Mouse (Mus musculus): ENCODE results near the gene Zfp667. TPM values are rescaled to one million over a fixed set of nuclear protein-coding genes. Genes with fewer than 3 reads are reported as not detected.
"Not testable (repeated sequence)": the region's sequence is repeated elsewhere in the genome, so short reads cannot be mapped to it uniquely, and the experiment has no call there.

Gene Zfp667
- polyA plus RNA-seq, 1 experiment from 2014 or later: 7.1 TPM

- Histone ChIP-seq H3K9me3 (no peaks in the 10 kb centered on the region), H3K4me1 (no peaks in the 10 kb centered on the region), H3K9ac (no peak overlapping the region), H3K4me2 (no peak overlapping the region), H3K36me3 (no peaks in the 10 kb centered on the region), H3K27me3 (no peaks in the 10 kb centered on the region), H3K27ac (no peak overlapping the region), H3K4me3 (no peak overlapping the region)
- 58% methylated on average over 8 of the region's 8 CpGs for WGBS
- no peak for ATAC-seq (ENCODE audit: borderline replicate concordance, extremely low read depth, low FRiP score, low TSS enrichment)
These were observed 20.7 kb upstream of the Zfp667 start for GRCm38 (mm10) chr7:6265695-6266094.

DNA sequence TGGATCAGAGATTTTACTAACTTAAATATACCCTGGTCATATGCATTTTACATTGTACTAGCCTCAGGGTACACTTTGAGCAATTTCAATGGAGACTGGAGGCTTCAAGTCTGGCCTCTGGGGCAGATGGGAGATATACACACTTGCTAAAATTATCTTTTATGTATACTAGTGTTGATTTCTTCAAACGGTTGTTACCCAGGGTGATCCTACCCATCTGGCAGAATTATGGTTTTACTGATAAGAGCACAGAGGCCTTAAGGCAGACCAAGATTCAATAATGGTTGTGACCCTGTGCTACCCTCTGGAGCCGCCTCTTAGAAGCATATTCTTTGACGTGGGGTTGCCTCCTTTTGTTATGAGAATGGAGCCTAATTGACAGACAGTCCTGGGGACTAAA, 8.5 kb upstream of the Zfp667 start:
- Histone ChIP-seq H3K36me3 (no peaks in the 10 kb centered on the region), H3K27me3 (no peaks in the 10 kb centered on the region), H3K9me3 (no peaks in the 10 kb centered on the region), H3K27ac (no peak overlapping the region), H3K4me2 (no peak overlapping the region), H3K4me3 (no peak overlapping the region), H3K4me1 (peaks cover 2% of the 10 kb centered on the region; the same call in 1 of the 2 replicates), H3K9ac (no peak overlapping the region)
- 35% methylated on average over 3 of the region's 3 CpGs for WGBS
- ATAC-seq (ENCODE audit: borderline replicate concordance, extremely low read depth, low FRiP score, low TSS enrichment): no peak

- H3K36me3 ChIP-seq: no peaks in the 10 kb centered on the region
- no peaks in the 10 kb centered on the region for H3K9me3 ChIP-seq
- no peak for ATAC-seq (ENCODE audit: borderline replicate concordance, extremely low read depth, low FRiP score, low TSS enrichment)
- no peak overlapping the region for H3K27ac ChIP-seq
- H3K4me2 ChIP-seq: peak overlapping the region; percentile 69
- H3K27me3 ChIP-seq: no peaks in the 10 kb centered on the region
- H3K4me1 ChIP-seq: peaks cover 18% of the 10 kb centered on the region
- peak overlapping the region; percentile 57 for H3K9ac ChIP-seq
- H3K4me3 ChIP-seq: peak overlapping the region; percentile 56
- 0% methylated on average over 1 of the region's 1 CpGs for WGBS
These were observed 3.6 kb upstream of the Zfp667 start for GRCm38 (mm10) chr7:6282749-6283148.

DNA sequence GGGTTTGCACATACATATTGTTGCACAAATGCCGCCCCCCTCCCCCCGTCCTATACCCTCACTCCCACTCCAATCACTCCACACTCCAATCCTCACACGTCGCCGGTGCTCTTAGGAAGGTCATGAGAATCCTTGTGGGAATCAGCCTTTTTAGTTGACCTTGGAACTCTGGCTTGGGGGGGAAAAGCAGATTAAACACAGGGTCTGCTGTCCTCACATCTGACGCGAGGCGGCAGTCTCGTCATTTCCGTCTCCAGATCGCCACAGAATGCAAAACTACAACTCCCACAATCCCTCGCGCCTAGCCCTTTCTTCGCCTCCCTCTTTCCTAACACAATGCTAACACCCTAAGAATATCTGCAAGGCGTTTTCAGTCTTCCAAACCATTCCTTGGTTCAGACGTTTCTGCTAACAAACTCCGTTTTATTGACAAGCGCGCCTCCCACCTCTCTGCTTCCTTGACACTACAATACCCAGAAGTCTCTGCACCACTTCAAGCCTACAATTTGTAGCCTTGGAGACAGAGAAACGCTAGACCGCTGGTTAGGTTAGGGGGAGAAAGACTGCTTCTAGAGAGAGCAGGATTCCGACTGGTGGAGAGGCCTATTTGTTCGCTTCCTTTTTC, 2.8 kb upstream of the Zfp667 start:
- H3K27me3 ChIP-seq: no peaks in the 10 kb centered on the region
- H3K36me3 ChIP-seq: no peaks in the 10 kb centered on the region
- H3K9ac ChIP-seq: peak overlapping the region; percentile 57
- peak; percentile 46; the same call in 1 of the 2 replicates for ATAC-seq (ENCODE audit: borderline replicate concordance, extremely low read depth, low FRiP score, low TSS enrichment)
- H3K9me3 ChIP-seq: no peaks in the 10 kb centered on the region
- H3K27ac ChIP-seq: peak overlapping the region; percentile 93
- WGBS: under 1% methylated on average over 23 of the region's 23 CpGs
- peak overlapping the region; percentile 56 for H3K4me3 ChIP-seq
- peak overlapping the region; percentile 69 for H3K4me2 ChIP-seq
- peaks cover 18% of the 10 kb centered on the region for H3K4me1 ChIP-seq

- peak overlapping the region; percentile 69; the same call in 1 of the 2 replicates for H3K4me2 ChIP-seq
- WGBS: 81% methylated on average over 4 of the region's 4 CpGs
- no peak for ATAC-seq (ENCODE audit: borderline replicate concordance, extremely low read depth, low FRiP score, low TSS enrichment)
- peaks cover 18% of the 10 kb centered on the region for H3K4me1 ChIP-seq
- H3K9ac ChIP-seq: no peak overlapping the region
- H3K27ac ChIP-seq: no peak overlapping the region
- H3K4me3 ChIP-seq: no peak overlapping the region
- H3K9me3 ChIP-seq: no peaks in the 10 kb centered on the region
- no peaks in the 10 kb centered on the region for H3K36me3 ChIP-seq
- no peaks in the 10 kb centered on the region for H3K27me3 ChIP-seq
These were observed 1.9 kb upstream of the Zfp667 start for GRCm38 (mm10) chr7:6284442-6285012.

DNA sequence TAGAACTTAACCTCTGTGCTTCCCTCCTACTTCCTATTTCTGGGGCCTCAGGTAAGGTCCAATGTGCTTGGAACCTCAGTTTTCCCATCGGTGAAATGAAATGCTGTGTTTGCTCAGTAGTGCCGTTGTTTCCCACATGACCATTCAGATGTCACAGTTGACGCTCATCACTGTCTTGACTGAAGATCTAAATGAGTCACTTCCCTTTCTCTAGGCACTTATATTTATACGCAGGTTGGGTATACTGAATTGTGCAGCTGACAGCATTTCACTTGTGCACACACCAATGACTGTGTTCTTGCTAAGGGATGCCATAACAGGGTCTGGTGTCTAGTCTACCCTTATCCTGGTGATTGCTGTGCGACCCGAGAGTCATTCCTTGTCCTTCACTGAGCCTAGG, 1.0 kb upstream of the Zfp667 start:
- no peak for ATAC-seq (ENCODE audit: borderline replicate concordance, extremely low read depth, low FRiP score, low TSS enrichment)
- no peaks in the 10 kb centered on the region for H3K9me3 ChIP-seq
- no peak overlapping the region for H3K9ac ChIP-seq
- no peaks in the 10 kb centered on the region for H3K36me3 ChIP-seq
- H3K4me2 ChIP-seq: 0 out of 2 replicates have a peak overlapping the region, but pooled peaks have one; percentile 74
- 0 out of 2 replicates have a peak overlapping the region, but pooled peaks have one; percentile 86 for H3K27ac ChIP-seq
- peaks cover 18% of the 10 kb centered on the region for H3K4me1 ChIP-seq
- H3K4me3 ChIP-seq: no peak overlapping the region
- H3K27me3 ChIP-seq: no peaks in the 10 kb centered on the region
- WGBS: 84% methylated on average over 6 of the region's 6 CpGs

- H3K36me3 ChIP-seq: no peaks in the 10 kb centered on the region
- ATAC-seq (ENCODE audit: borderline replicate concordance, extremely low read depth, low FRiP score, low TSS enrichment): peak; percentile 2; the same call in 1 of the 2 replicates
- no peaks in the 10 kb centered on the region for H3K27me3 ChIP-seq
- no peaks in the 10 kb centered on the region for H3K9me3 ChIP-seq
- WGBS: 15% methylated on average over 15 of the region's 15 CpGs
- H3K27ac ChIP-seq: no peak overlapping the region
- peaks cover 18% of the 10 kb centered on the region for H3K4me1 ChIP-seq
- peak overlapping the region; percentile 43 for H3K9ac ChIP-seq
- H3K4me2 ChIP-seq: peak overlapping the region; percentile 74
- peak overlapping the region; percentile 59 for H3K4me3 ChIP-seq
These were observed 647 bp downstream of the Zfp667 start for GRCm38 (mm10) chr7:6286921-6287531.

- not testable (repeated sequence) for H3K27ac ChIP-seq; ATAC-seq (ENCODE audit: borderline replicate concordance, extremely low read depth, low FRiP score, low TSS enrichment); H3K9ac ChIP-seq; H3K36me3 ChIP-seq; H3K4me2 ChIP-seq; H3K27me3 ChIP-seq; H3K4me1 ChIP-seq; H3K9me3 ChIP-seq; H3K4me3 ChIP-seq
- 85% methylated on average over 6 of the region's 6 CpGs for WGBS
These were observed 4.7 kb downstream of the Zfp667 start for GRCm38 (mm10) chr7:6291121-6291520.

DNA sequence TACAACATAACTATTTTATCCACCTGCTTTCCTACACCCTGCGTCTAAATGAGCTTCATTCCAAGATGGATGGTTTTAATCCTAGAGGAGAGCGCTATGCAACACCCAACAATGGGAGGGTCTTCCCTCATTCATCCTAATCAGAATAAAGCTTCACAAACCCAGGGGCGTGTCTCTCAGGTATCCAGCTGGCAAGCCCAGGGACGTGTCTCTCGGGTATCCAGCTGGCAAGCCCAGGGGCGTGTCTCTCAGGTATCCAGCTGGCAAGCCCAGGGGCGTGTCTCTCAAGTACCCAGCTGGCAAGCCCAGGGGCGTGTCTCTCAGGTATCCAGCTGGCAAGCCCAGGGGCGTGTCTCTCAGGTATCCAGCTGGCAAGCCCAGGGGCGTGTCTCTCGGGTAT, 14.4 kb downstream of the Zfp667 start:
- H3K27ac ChIP-seq; H3K9me3 ChIP-seq; H3K9ac ChIP-seq; H3K4me1 ChIP-seq; H3K4me2 ChIP-seq; H3K27me3 ChIP-seq; H3K4me3 ChIP-seq; ATAC-seq (ENCODE audit: borderline replicate concordance, extremely low read depth, low FRiP score, low TSS enrichment): not testable (repeated sequence)
- 60% methylated on average over 11 of the region's 11 CpGs for WGBS
- H3K36me3 ChIP-seq: peaks cover 14% of the 10 kb centered on the region

DNA sequence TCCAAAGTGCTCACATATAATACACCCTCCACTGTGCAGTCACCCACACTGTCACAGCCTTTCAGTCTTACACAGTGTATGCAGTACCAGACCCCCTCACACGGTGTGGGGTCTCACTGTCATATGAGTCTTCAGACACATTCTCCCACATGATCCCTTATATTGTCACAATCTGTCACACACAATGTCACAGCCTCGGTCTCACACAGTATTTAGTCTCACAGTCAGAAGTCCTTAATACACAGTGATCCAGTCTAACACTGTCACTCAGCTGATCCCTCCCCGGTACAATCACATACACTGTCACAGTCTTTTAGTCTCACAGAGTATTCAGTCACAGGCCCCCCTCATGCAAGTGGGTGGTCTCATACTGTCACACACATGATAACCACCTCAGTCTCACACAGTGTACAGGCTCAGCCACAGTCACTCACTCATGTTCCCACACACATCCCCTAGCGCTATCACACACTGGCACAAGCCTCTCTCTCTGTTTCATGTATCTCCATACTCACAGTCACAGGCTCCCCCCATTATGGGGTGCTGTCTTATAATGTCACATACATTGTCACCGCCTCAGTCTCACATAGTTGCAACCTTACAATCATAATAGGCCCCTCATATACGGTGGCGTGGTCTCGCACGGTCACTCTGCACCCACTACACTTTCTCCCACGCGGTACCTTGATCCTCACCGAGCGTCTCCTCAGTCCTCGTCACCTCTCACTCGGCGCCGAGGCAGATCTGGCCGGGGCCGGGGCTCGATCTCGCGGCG, 44.3 kb downstream of the Zfp667 start:
- no peaks in the 10 kb centered on the region for H3K27me3 ChIP-seq
- H3K9me3 ChIP-seq: no peaks in the 10 kb centered on the region
- peak overlapping the region; percentile 59 for H3K4me3 ChIP-seq
- peaks cover 13% of the 10 kb centered on the region for H3K4me1 ChIP-seq
- 10% methylated on average over 23 of the region's 23 CpGs for WGBS
- peak overlapping the region; percentile 76 for H3K27ac ChIP-seq
- H3K4me2 ChIP-seq: peak overlapping the region; percentile 69
- no peaks in the 10 kb centered on the region for H3K36me3 ChIP-seq
- ATAC-seq (ENCODE audit: borderline replicate concordance, extremely low read depth, low FRiP score, low TSS enrichment): peak; percentile 78
- H3K9ac ChIP-seq: peak overlapping the region; percentile 71

- no peaks in the 10 kb centered on the region for H3K9me3 ChIP-seq
- H3K27me3 ChIP-seq: no peaks in the 10 kb centered on the region
- WGBS: 5% methylated on average over 31 of the region's 31 CpGs
- H3K36me3 ChIP-seq: no peaks in the 10 kb centered on the region
- H3K4me3 ChIP-seq: peak within 1 kb of the TSS; percentile 59
- peak; percentile 94 for ATAC-seq (ENCODE audit: borderline replicate concordance, extremely low read depth, low FRiP score, low TSS enrichment)
- H3K27ac ChIP-seq: peak within 1 kb of the TSS; percentile 76
- H3K9ac ChIP-seq: peak within 1 kb of the TSS; percentile 71
- peak within 1 kb of the TSS; percentile 69 for H3K4me2 ChIP-seq
- H3K4me1 ChIP-seq: peaks cover 13% of the 10 kb centered on the region
These were observed 45.0 kb downstream of the Zfp667 start, which contains the start of gene Zfp583 for GRCm38 (mm10) chr7:6331233-6331956. TSS of gene Zfp583 (minus strand) at chr7:6331285.

Data from lung, embryonic 15.5 days (tissue).